Mouse (Mus musculus) forebrain, embryonic 13.5 days (tissue): Measurements from ENCODE around the gene Zfhx2. TPM values are rescaled to one million over a fixed set of nuclear protein-coding genes. Genes with fewer than 3 reads are reported as not detected.

Experiments used
- ATAC-seq: fragments of 200-750 bp; cut with Nextera tagmentation; 2 replicates; pipeline ENCODE4 v1.8.0; 2017
- H3K27ac ChIP-seq: fragments of 300-500 bp; sonication (generic); 2 replicates; pipeline ENCODE4 v1.5.1; 2015; ENCODE audit warnings: inconsistent platforms, mild to moderate bottlenecking, moderate library complexity
- H3K27me3 ChIP-seq: fragments of 300-500 bp; sonication (generic); 2 replicates; pipeline ENCODE4 v1.6.1; 2015; ENCODE audit warnings: mild to moderate bottlenecking, inconsistent platforms
- H3K36me3 ChIP-seq: fragments of 300-500 bp; sonication (generic); 2 replicates; pipeline ENCODE4 v1.6.1; 2015; ENCODE audit warnings: mild to moderate bottlenecking, inconsistent platforms; ENCODE audit not compliant: poor library complexity, severe bottlenecking
- H3K4me1 ChIP-seq: fragments of 300-500 bp; sonication (generic); 2 replicates; pipeline ENCODE4 v1.6.1; 2015; ENCODE audit warnings: inconsistent platforms
- H3K4me2 ChIP-seq: fragments of 300-500 bp; sonication (generic); 2 replicates; pipeline ENCODE4 v1.6.1; 2015; ENCODE audit warnings: inconsistent platforms, mild to moderate bottlenecking, moderate library complexity
- H3K4me3 ChIP-seq: fragments of 300-500 bp; sonication (generic); 2 replicates; pipeline ENCODE4 v1.5.1; 2015; ENCODE audit warnings: mild to moderate bottlenecking, inconsistent platforms
- H3K9ac ChIP-seq: fragments of 300-500 bp; sonication (generic); 2 replicates; pipeline ENCODE4 v1.6.1; 2015; ENCODE audit warnings: mild to moderate bottlenecking, inconsistent platforms
- H3K9me3 ChIP-seq: fragments of 300-500 bp; sonication (generic); replicated peaks from 2 replicates; pipeline ENCODE4 v1.6.1; 2016; ENCODE audit warnings: inconsistent platforms
- WGBS: fragments of 180-500 bp; shearing (Covaris S2); methylation state at CpG from one replicate; pipeline ENCODE4 v1.1.7; 2015; 5-methylcytosine and 5-hydroxymethylcytosine counted together
- polyA plus RNA-seq: library from polyadenylated mRNA; unstranded; fragments of >200 nt; fragmentation: Nextera tagmentation; extraction: Ambion mirVana; gene quantifications from 2 replicates; pipeline ENCODE4 v1.2.1, GENCODE M21; 2015

Zfhx2 gene
- polyA plus RNA-seq, 1 experiment from 2014 or later: 28.0 TPM

DNA sequence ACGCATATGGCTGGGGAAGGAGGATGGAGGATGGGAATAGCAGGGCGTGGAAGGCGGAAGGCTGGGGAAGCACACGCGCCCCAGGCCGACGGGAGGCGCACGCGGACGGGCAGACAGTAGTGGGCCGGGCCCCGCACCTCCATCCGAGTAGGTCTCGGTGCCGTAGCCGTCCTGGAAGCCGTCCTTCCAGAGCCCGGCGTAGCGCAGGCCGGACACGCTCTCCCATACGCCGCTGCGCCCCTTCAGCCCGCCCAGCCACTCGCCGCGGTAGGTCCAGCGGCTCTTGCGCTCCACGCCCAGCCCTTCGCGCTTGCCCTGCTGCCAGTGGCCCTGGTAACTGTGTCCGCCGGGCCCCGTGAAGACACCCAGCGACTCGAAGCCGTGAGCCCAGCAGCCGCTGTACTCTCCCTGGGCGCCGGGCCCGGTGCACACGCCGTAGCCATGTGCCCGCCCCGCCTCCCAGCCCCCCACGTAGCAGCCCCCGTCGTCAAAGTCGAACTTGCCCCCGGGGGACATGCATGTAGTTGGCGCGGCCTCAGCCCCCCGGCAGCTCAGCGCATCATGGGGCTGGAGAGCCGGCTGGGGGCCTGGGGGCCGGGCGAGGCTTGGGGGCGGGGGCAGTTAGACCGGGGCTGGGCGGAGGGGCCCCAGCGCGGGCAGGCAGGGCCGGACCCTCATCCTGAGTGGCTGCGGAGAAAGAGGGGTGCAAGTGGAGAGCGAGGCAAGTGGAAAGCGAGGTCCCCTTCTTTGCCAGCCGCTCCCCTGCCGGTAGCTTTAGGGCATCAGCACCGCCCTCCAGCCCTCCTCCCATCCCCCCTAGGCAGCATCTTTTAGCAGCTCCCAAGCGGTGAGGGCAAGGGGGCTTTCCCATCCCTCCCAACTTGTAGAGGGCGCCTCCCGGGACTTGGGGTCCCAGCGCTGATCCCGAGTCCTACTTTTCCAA lies 22.9 kb upstream of the Zfhx2 start:
- under 1% methylated on average over 72 of the region's 78 CpGs for WGBS
- H3K4me1 ChIP-seq: peaks cover 53% of the 10 kb centered on the region

DNA sequence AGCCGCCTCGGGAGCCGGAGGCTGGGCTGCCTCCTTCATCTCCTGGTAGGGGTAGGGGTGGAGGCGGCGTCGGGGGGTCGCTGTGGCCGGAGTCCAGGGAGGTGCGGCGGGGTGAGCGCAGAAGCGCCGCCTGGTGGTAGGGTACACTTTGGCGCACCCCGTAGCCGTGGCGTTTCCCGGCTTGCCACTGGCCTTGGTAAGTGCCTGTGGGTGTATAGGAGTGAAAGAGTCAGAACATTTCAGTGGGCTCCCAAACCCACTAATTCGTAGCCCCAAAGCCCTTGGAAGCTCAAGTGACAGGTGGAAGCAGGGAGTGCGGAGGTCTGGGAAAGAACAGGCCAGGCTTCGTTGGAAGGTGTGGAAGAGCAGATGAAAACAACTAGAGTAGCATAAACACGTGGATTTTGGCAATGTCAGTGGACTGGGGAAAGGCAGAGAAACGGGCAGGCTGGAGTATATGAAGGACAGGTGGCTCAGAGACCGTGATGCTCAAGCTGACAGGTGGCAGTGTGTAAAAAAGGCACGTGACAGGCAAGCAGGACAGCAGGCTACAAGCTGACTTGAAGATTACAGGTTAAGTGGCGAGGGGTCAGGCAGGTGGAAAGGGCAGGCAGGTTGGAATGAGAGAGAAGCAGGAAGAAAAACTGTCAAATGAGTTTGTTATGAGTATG lies 22.0 kb upstream of the Zfhx2 start:
- H3K27me3 ChIP-seq: peaks cover 34% of the 10 kb centered on the region
- H3K4me3 ChIP-seq: peak overlapping the region; percentile 76
- peaks cover 11% of the 10 kb centered on the region for H3K36me3 ChIP-seq
- ATAC-seq: no peak
- H3K9ac ChIP-seq: peak overlapping the region; percentile 87
- H3K9me3 ChIP-seq: no peaks in the 10 kb centered on the region
- H3K27ac ChIP-seq: peak overlapping the region; percentile 88; the same call in 1 of the 2 replicates
- 12% methylated on average over 26 of the region's 26 CpGs for WGBS
- peaks cover 62% of the 10 kb centered on the region for H3K4me1 ChIP-seq
- H3K4me2 ChIP-seq: peak overlapping the region; percentile 98

More for the DNA sequence above, 22.9 kb upstream of the Zfhx2 start:
- Histone ChIP-seq H3K27ac (peak overlapping the region; percentile 88), H3K36me3 (peaks cover 11% of the 10 kb centered on the region), H3K4me2 (peak overlapping the region; percentile 98), H3K9ac (peak overlapping the region; percentile 87), H3K9me3 (no peaks in the 10 kb centered on the region), H3K27me3 (peaks cover 31% of the 10 kb centered on the region), H3K4me3 (peak overlapping the region; percentile 76)
- peak; percentile 39 for ATAC-seq

DNA sequence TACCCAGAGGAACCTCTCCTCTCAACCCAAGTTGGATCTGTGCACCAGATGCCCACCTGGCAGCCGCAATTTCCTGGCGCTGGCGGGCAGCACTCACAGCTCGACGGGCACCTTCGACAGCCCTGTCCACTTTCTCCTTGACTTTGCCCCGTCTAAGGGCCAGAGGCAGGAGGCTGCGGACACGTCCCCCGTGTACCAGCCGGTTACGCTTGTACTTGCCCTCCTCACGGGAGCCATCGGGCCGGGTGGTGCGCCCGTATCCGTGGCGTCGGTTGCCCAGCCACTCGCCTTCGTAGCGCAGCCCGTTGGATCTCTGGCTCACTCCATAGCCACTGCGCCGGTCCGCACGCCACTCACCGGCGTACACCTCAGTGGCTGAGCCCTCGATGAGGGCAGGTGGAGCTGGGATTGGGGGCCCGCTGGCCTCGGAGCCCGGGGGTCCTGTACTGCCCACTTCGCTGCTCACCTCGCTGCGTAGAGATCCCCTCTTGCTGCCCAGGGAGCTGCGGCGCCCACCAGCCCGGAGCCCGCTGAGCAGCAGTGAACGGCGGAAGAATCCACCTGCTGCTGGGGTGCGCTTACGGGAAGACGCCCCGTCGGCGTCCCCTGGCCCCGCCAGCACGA lies 21.3 kb upstream of the Zfhx2 start:
- Histone ChIP-seq H3K4me1 (peaks cover 69% of the 10 kb centered on the region), H3K9ac (0 out of 2 replicates have a peak overlapping the region, but pooled peaks have one; percentile 87), H3K4me3 (peak overlapping the region; percentile 76), H3K36me3 (peaks cover 11% of the 10 kb centered on the region), H3K27ac (no peak overlapping the region), H3K9me3 (no peaks in the 10 kb centered on the region), H3K27me3 (peaks cover 34% of the 10 kb centered on the region), H3K4me2 (peak overlapping the region; percentile 98)
- ATAC-seq: no peak
- 79% methylated on average over 51 of the region's 51 CpGs for WGBS

DNA sequence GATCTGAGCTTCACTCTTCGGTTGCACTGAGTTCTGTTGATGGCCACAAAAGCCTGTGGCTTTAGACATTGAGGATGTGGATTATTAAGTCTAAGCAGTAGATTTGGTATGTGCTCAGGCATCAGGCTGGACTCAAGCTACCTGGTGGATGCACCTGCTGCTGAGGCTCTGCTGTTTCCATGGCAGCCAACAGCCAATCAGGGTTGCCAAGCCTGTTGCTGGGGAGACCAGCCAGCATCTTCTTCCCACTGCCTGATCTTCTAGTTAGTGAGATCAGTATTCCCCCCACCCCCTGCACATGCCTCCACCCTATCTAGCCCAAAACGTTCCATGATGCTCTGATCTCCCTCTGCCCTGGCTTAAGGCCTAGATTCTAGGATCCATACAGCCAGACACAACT lies 19.6 kb upstream of the Zfhx2 start:
- 81% methylated on average over 2 of the region's 2 CpGs for WGBS
- peak overlapping the region; percentile 14; the same call in 1 of the 2 replicates for H3K4me2 ChIP-seq
- H3K9ac ChIP-seq: no peak overlapping the region
- peaks cover 77% of the 10 kb centered on the region for H3K4me1 ChIP-seq
- H3K4me3 ChIP-seq: no peak overlapping the region
- no peak overlapping the region for H3K27ac ChIP-seq
- H3K36me3 ChIP-seq: peaks cover 11% of the 10 kb centered on the region
- H3K9me3 ChIP-seq: no peaks in the 10 kb centered on the region
- no peak for ATAC-seq
- peaks cover 30% of the 10 kb centered on the region for H3K27me3 ChIP-seq

DNA sequence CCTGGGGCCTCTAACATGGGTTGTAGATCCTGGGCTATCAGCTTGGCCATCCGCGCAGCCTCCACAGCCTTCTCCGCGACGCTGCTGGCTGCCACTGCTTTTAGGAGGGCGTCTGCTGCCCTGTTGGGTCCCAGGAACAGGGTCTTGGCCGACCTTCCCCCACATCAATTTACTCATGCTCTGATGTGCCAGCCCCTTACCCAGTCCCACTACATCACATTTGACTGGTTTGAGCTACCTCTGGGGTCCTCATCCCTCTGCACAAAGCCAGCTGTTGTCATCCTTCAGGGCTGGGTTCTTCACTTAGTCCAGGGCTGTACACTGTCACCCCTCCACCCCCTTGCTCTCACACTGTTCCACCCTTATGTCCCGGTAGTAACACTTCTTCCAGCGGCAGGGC lies 18.0 kb upstream of the Zfhx2 start:
- H3K4me3 ChIP-seq: no peak overlapping the region
- H3K27ac ChIP-seq: peak overlapping the region; percentile 7; the same call in 1 of the 2 replicates
- peaks cover 75% of the 10 kb centered on the region for H3K4me1 ChIP-seq
- H3K9ac ChIP-seq: peak overlapping the region; percentile 30; the same call in 1 of the 2 replicates
- 45% methylated on average over 9 of the region's 9 CpGs for WGBS
- H3K9me3 ChIP-seq: no peaks in the 10 kb centered on the region
- ATAC-seq: no peak
- peak overlapping the region; percentile 41; the same call in 1 of the 2 replicates for H3K4me2 ChIP-seq
- H3K36me3 ChIP-seq: peaks cover 11% of the 10 kb centered on the region
- peaks cover 30% of the 10 kb centered on the region for H3K27me3 ChIP-seq

DNA sequence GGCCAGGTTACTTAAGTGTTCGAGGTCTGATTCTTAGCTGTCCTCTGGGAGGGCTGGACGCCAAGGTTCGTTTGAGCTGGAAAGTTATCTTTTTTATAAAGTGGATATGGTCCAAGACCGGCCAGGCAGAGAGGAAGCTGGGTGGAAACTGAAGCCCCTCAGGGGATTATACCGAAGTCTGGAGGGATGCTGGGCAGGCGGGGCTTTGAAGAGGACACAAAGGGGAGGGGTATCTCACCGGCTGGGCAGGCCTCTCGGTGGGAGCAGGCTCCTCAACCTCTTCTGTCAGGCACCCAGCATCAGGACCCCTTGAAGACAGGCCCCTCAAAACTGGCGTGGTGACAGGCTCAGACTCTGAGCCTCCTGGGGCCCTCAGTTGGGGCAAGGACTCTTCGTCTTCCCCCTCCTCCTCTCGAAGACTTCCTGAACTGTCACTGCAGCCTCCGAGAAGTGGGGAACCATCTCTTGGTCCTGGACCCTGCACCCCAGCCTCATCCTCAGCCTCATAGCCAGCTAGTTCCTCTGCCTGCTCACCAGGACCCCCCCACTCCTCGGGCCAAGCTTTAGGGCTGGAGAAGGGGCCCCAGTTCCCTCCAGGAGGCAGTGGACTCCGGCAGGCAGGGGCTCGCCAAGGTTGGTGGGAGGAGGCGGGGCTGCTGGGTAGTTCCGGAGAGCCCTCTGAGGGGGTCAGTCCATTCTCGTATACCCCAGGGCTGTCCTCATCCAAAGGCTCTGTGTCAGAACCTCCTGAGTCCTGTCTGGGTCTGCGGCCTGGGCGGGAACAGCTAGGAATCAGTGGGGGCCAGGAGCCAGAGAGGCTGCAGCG lies 17.1 kb upstream of the Zfhx2 start:
- Histone ChIP-seq H3K4me1 (peaks cover 75% of the 10 kb centered on the region), H3K27me3 (peaks cover 28% of the 10 kb centered on the region), H3K4me3 (no peak overlapping the region), H3K27ac (peak overlapping the region; percentile 86), H3K4me2 (peak overlapping the region; percentile 41), H3K36me3 (peaks cover 11% of the 10 kb centered on the region), H3K9me3 (no peaks in the 10 kb centered on the region), H3K9ac (peak overlapping the region; percentile 49)
- ATAC-seq: no peak
- 8% methylated on average over 21 of the region's 21 CpGs for WGBS

DNA sequence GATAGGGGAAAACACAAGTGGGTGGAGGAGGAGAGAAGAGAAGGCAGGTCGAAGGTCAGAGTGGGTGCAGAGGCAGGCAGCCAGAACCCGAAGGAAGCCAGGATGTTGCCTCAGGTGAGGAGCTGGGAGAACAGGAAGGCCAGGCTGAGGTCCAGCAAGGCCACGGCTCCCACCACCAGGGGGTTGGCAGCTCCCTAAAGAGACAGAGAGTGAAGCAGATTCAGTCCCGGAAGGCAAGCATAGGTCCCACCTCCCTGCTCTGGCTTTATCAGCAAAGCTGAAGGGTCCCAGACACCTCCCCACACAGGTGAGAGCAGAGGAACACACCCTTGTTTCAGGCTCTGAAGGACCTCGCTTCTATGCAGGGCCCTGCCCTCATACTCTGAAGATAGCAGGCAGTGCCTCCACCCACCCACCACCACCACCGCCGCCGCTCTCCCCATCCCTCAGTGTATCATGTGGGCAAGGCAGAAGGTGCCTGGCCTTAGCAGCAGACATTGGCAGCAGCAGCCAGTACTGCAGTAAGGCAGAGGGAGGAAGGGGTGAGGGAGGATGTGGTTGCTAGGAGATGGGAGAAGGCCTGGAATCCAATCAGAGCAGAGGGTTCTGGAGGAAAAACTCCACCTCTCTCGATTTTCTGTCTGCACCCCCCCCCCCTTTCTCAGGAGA lies 16.2 kb upstream of the Zfhx2 start:
- peaks cover 66% of the 10 kb centered on the region for H3K4me1 ChIP-seq

DNA sequence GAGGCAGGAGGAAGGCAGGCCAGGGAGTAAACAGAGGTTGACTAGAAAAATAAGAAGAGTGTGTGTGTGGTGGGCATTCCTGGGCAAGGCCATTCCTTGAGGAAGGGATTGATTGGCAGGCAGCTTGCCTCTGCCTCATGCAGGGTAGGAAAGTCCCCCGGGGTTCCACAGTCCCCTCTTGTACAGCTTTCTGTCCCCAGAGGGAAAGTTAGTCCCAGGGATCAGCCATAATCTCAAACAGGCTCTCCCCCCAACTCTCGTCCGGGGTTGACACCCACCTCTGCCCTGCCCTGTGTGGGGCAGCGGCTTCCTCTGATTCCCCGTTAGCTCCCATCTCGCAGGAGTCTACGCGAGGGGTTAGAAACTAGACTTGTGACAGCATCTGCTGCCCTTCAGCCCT lies 14.9 kb upstream of the Zfhx2 start:
- no peaks in the 10 kb centered on the region for H3K36me3 ChIP-seq
- H3K4me3 ChIP-seq: no peak overlapping the region
- WGBS: 67% methylated on average over 8 of the region's 8 CpGs
- H3K9me3 ChIP-seq: no peaks in the 10 kb centered on the region
- ATAC-seq: no peak
- H3K27me3 ChIP-seq: 0 out of 2 replicates have a peak, but pooled peaks cover 12% of the 10 kb centered on the region
- H3K27ac ChIP-seq: no peak overlapping the region; the same call in 1 of the 2 replicates
- H3K9ac ChIP-seq: no peak overlapping the region
- H3K4me2 ChIP-seq: no peak overlapping the region; the same call in 1 of the 2 replicates
- peaks cover 58% of the 10 kb centered on the region for H3K4me1 ChIP-seq

More for the DNA sequence above, 16.2 kb upstream of the Zfhx2 start:
- WGBS: 28% methylated on average over 9 of the region's 9 CpGs
- peak; percentile 85 for ATAC-seq
- Histone ChIP-seq H3K4me2 (peak overlapping the region; percentile 41), H3K4me3 (no peak overlapping the region; the same call in 1 of the 2 replicates), H3K27me3 (peaks cover 19% of the 10 kb centered on the region), H3K36me3 (peaks cover 7% of the 10 kb centered on the region; the same call in 1 of the 2 replicates), H3K9ac (peak overlapping the region; percentile 51; the same call in 1 of the 2 replicates), H3K27ac (peak overlapping the region; percentile 86), H3K9me3 (no peaks in the 10 kb centered on the region)

DNA sequence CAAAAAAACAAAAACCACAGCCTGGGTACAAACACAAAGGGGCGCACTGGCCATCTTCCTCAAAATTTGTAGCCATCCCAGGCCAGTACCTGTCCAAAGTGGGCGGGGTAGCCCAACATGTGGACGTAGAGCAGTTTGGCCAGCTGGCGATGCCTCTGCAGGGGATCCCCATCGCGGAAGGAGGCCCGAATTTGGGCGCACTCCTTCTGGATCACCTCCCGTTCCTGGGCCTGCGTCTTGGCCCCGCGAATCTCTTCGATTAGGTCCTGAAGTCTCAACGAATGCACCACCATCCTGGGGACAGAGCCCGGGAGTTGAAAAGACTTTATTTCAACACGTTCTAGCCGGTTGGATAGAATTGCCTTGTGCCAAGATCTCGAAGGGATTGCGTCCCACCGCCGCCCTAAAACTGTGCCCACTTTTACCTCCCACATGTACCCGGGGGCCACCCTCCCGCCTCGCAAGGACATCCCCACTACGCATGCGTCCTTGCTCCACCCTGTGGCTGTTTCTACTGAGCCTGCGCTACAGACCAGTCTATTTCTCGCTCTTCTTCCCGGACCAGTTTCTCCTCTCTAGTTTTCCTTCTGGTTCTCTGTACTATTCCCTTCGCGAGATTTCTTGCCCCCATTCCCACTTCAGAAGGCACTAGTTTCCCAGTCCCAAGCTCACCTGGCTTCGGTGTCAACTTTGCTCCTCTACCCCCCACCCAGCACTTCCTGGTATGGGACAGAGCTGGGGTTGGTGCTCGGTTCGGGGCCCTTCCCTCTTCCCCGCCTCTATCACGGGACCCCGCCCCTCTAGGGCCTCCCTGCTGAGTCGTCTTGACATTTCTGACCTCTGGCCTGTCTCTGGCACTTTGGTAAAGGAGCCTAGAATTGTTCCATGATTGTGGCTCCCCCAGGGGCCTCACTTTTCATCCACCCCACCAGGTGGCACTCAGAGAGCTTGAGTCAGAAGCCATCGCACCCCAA lies 14.0 kb upstream of the Zfhx2 start, which contains the start of gene Ap1g2:
Gene Ap1g2 (minus strand): TSS at position 758 of the 974 bp plus-strand sequence.
- no peaks in the 10 kb centered on the region for H3K36me3 ChIP-seq
- 0 out of 2 replicates have a peak, but pooled peaks cover 8% of the 10 kb centered on the region for H3K27me3 ChIP-seq
- H3K27ac ChIP-seq: peak within 1 kb of the TSS; percentile 86
- peak; percentile 62 for ATAC-seq
- 1% methylated on average over 39 of the region's 39 CpGs for WGBS
- peaks cover 53% of the 10 kb centered on the region for H3K4me1 ChIP-seq
- peak within 1 kb of the TSS; percentile 88 for H3K4me2 ChIP-seq
- peak within 1 kb of the TSS; percentile 42 for H3K4me3 ChIP-seq
- H3K9ac ChIP-seq: peak within 1 kb of the TSS; percentile 75
- H3K9me3 ChIP-seq: no peaks in the 10 kb centered on the region
